Mouse (Mus musculus) c-Kit-positive CD71-positive TER-119-positive erythroid progenitor cells, embryonic 14.5 days (primary cell): Measurements from ENCODE around the gene Pot1a.

Experiments used
- DNase-seq: peaks from one replicate; pipeline ENCODE4 v3.0.0-alpha.2; 2013; ENCODE audit warnings: low spot score

The Pot1a gene

GRCm38 (mm10) chr6:25808806-25809495 is at the start of gene Pot1a:
Gene Pot1a (minus strand): TSS chr6:25809246.
- peak; percentile 96 for DNase-seq

GRCm38 (mm10) chr6:25836261-25836660 is 27.2 kb upstream of the Pot1a start:
- DNase-seq = no peak

- no peak for DNase-seq
Observed at GRCm38 (mm10) chr6:25806021-25806420, 3.0 kb downstream of the Pot1a start.

GRCm38 (mm10) chr6:25802269-25802668 is 6.8 kb downstream of the Pot1a start:
- no peak for DNase-seq

GRCm38 (mm10) chr6:25801230-25801629 is 7.8 kb downstream of the Pot1a start:
- DNase-seq = no peak

- DNase-seq = no peak
Observed at GRCm38 (mm10) chr6:25768238-25768637, 40.8 kb downstream of the Pot1a start.

- DNase-seq = no peak
Observed at GRCm38 (mm10) chr6:25767552-25767951, 41.5 kb downstream of the Pot1a start.

- no peak for DNase-seq
Observed at GRCm38 (mm10) chr6:25767073-25767472, 42.0 kb downstream of the Pot1a start.

GRCm38 (mm10) chr6:25766283-25766682 is 42.8 kb downstream of the Pot1a start:
- no peak for DNase-seq

GRCm38 (mm10) chr6:25752651-25753050 is 56.4 kb downstream of the Pot1a start:
- no peak for DNase-seq

- no peak for DNase-seq
Observed at GRCm38 (mm10) chr6:25736533-25736932, 72.5 kb downstream of the Pot1a start.

GRCm38 (mm10) chr6:25726560-25726959 is 82.5 kb downstream of the Pot1a start:
- DNase-seq = no peak

- no peak for DNase-seq
Observed at GRCm38 (mm10) chr6:25710601-25711000, 98.4 kb downstream of the Pot1a start.

- no peak for DNase-seq
Observed at GRCm38 (mm10) chr6:25709250-25709895, 99.7 kb downstream of the Pot1a start.

GRCm38 (mm10) chr6:25699956-25700355 is 109.1 kb downstream of the Pot1a start:
- DNase-seq = no peak
